Mouse (Mus musculus): ENCODE measurements at regions not wholly inside any gene's neighbourhood (a gene's known extent, or its start where the extent isn't known, plus 50 kb on each side); places are given as distances from the start of the nearest gene placed in this dataset.

DNA sequence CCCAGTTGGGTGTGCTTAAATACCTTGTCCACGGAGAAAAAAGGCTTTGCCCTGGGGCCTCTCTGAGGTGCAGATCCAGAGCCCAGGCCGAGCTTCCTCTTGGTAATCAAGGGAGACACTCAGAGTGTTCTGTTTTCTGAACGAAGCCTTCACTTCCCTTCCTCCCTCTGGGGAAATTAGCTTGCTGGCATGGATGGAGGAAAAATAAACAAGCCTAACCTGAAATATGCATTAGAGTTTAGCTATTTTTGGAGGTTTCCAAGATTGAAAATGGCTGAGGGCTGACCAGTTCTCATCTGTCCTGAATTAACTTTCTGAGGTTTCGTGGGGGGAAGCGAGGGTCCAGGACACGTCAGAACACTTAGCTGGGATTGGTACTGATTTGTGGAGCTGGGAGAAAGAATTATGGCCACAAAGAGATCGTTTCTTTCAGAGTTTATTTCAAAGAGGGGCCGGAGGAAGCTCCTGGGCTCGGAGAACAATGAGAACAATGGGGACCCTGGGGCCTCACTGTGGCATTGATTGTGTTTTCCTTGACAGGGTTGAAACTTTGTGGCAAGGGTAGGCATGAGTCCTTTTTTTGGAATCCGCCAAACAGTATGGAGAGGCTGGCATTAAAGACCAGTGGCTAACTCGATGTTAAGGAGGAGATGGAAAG, 262.4 kb downstream of the 1810013L24Rik start:
- TF ChIP-seq CTCF (conservative IDR thresholded peaks at IDR 0.05; ENCODE audit: insufficient read depth, insufficient read length, low read depth, low read length) (no peak), POLR2A (IDR thresholded peaks at IDR 0.05; ENCODE audit: low read depth, low read length) (no peak)

Measured in kidney, adult 2 months (tissue).